Mouse (Mus musculus): ENCODE data around the gene Madcam1.

DNA sequence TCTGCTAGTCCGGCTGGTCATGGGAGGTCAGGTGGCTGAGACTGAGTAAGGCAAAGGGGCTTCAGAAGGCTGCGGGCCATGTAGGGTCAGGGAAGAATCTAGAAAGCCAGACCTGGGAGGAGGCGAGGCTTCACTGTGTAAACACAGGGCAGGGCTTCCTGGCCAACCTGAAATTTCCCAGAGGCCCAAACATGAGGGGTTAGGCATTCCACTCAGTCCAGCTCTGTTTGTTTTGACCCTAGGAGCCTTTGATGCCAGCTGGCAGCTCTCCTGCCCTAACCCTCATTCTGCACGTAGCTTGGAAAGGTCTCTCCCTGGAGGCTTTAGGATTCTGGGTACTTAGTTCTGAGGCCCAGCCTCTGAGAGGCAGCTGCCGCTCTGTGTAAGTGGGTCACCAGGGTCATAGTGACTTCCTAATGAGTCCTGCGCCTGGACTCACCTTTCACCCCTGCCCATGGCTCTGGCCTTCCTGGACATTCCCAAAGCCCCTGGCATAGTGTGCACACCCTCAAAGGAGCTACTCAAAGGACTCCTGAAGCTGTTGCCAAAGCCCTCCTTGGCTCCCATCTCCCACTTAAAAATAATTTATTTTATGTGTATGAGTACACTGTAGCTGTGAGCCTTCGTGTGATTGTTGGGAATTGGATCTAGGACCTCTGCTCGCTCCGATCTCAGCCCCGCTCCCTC lies 37.2 kb downstream of the Madcam1 start:
- TF ChIP-seq CTCF (conservative IDR thresholded peaks at IDR 0.05; ENCODE audit: low read length) (no peak), NANOG (IDR thresholded peaks at IDR 0.05; ENCODE audit: borderline replicate concordance, low read length) (no peak), POU5F1 (IDR thresholded peaks at IDR 0.05; ENCODE audit: borderline replicate concordance, low read length) (no peak)
